Mouse (Mus musculus) kidney, postnatal 4 days (tissue): ENCODE measurements around the gene Gm20425.

Experiments
- DNase-seq, 2 experiments: peaks; one replicate each; pipeline ENCODE4 v3.0.0; 2021; ENCODE audit warnings: mixed read lengths in 2 of 2

Gene Gm20425

DNA sequence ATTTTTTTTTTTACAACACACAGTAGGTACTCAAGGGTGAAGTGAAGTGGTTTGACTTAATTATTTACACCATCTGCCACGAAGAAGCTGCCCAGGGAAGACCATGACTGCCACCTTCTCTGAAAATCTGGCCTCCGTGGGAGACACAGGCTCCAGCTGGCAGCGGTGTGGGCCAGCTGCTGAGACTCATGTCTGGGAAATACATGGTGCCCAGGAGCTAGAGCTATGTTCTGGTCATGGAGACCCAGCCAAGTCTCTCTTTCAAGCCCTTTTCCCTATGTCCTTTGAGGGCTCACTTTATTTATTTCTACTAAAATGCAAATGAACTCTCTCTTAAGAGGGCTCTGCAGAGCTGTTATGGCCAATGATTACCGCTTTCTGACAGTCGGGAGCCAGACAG is 76.8 kb downstream of the Gm20425 start:
- DNase-seq, result no peak

DNA sequence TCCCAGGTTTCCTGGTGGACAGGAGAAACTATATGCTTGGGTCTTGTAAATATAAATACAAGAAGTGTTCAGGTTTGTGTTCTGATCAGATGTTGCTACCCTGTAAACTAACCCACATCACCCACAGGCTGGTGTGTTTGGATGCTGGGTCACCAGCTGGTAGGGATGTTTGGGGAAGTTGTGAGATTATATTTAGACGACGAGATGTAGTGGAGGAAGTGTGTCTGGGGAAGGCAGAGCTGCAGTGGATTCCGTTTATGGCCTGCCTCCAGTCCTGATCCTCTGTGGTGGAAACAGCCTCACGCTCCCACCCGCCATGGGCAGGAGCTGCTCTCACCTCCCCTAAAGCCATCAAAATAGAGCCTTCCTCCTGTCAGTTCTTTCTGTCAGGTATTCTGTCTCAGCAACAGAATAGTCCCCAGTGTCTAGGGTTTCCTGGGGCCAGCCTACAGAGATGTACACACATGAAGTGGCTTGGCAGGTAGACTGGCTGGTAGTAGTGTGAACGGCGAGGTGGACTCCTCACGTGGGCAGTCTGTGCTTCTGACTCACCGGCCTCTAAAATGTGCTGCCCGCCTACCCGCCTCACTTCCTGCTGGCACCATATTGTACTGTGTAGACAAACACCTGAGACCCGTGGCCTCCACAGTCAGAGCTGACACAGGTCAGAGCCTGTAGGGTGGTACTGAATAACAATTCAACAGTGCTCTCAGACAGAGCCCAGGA is 80.9 kb downstream of the Gm20425 start:
- no peak for DNase-seq

DNA sequence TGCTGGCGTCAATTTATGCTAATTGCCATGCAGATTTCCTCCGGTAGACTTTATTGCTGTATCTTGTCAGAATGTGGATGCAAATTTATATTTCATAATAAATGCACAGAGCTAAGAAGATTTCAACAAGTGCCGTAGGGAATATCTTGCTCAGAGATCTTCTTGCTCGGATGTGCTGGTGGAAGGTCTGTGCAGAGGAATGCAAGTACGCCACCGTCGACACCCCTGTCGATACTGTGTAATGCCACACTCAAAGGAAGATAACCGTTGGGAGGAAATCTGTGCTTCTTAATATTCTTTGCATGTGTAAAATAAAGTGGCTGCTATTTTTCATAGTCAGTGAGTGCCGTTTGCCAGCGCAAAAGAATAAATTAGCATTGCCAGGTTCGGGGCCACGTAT is 83.0 kb downstream of the Gm20425 start:
- DNase-seq, result no peak

- no peak for DNase-seq
Measured at GRCm38 (mm10) chr9:103146703-103147102, 83.4 kb downstream of the Gm20425 start.

GRCm38 (mm10) chr9:103146257-103146656 is 83.8 kb downstream of the Gm20425 start:
- no peak for DNase-seq

- DNase-seq, result no peak
Measured at GRCm38 (mm10) chr9:103145351-103145750, 84.8 kb downstream of the Gm20425 start.

DNA sequence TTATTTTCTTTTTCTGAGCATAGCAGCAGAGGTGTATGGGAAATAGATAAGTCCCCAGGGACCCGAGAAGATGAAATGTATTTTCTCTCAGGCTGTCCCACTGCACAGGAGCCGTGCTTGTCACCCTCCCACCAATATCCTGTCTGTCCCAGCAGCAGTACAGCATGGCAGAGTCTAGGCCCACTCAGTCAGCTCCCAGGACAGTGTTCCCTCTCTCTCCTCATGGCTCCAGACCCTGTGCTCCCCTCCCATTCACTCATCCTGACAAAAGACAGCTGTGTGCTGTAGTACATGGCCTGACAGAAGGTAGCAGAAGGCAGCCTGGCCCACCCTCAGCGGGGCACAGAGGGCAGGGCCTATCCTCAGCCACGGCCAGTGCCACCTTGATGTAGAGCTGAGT is 86.2 kb downstream of the Gm20425 start:
- DNase-seq, result no peak

GRCm38 (mm10) chr9:103141266-103141665 is 88.8 kb downstream of the Gm20425 start:
- DNase-seq, result no peak

DNA sequence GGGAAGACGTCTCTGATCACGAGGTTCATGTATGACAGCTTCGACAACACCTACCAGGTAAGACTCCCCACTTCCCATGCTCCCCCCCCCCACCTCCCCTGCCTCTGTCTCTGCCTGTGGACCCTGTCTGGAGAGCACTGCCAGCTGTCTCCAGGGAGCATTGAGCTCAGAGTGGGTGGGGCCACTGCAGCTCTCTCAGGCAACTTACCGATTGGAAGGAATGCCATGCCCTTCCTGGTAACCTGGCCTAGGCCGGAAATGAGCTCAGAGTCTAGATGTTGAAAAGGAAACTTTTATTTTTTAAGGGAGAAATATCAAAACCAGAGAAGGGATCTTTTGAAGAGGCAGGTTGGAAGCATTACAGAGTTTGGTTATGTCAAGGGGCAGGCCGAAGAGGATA is 89.7 kb downstream of the Gm20425 start:
- no peak for DNase-seq
